Mouse (Mus musculus): ENCODE measurements at regions not wholly inside any gene's neighbourhood (a gene's known extent, or its start where the extent isn't known, plus 50 kb on each side); places are given as distances from the start of the nearest gene placed in this dataset.

DNA sequence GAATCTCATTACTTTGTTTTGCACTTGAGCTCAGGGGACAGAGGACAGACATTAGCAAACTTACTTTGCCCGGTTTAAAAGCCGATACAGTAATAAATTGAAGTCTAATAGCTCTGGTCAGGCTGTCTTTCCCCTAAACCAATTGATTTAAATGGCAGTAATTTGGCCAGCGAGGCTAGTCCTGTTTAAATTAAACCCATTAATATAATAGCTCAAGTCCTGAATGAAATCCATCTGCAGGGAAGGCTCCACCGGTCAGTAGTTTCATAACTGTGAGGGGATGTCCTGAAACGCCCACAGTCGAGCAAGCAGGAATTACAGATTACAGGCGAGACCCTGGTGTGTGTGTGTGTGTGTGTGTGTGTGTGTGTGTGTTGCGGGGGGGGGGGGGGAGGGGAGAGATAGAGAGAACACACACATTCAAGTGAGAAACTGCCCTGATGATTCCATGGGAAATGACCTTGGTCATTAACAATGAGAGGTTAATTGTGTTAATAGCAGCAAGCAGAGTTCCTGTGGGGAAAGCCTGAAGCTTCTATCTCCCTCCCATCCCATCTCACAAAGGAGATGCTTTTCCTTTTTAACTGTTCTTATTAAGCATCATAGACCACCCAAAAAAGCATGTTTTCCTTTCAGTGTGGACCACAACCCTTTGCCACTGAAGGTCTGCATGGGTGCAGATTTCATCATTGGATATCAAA, 294.0 kb upstream of the Tle4 start:
- H3K27me3 ChIP-seq (ENCODE audit: control insufficient read depth, insufficient read depth, insufficient read length) = no peaks in the 10 kb centered on the region
- no peak overlapping the region for H3K4me2 ChIP-seq (ENCODE audit: low read depth)
- H3K36me3 ChIP-seq (ENCODE audit: control insufficient read depth, insufficient read depth) = no peaks in the 10 kb centered on the region
- H3ac ChIP-seq (ENCODE audit: control insufficient read depth, insufficient read length) = no peak overlapping the region
- H3K79me2 ChIP-seq (ENCODE audit: control insufficient read depth, insufficient read depth) = no peaks in the 10 kb centered on the region
- TF ChIP-seq MYOD1 (IDR thresholded peaks at IDR 0.05; ENCODE audit: control insufficient read depth in 1 of 3, insufficient read length in 2 of 3, low read depth in 2 of 3) = no peak
- no peak for TF ChIP-seq USF1 (IDR thresholded peaks at IDR 0.05; ENCODE audit: low read depth)
- H3K4me3 ChIP-seq = no peak overlapping the region

DNA sequence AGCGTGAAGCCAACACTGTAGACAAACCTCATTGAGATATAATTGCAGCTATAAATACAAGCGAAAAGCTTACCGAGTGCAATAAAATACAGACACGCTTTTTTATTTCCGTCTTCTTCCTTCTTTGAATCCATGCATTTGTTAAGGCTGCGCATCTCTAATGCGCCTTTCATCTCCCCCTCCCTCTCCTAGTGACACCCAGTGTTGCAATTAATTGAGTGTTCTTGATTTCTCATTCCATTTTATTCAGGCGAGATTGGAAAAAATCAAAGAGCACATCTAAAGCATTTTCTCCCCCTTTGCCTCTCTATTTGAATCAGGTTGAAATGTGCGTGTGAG, 293.2 kb upstream of the Tle4 start:
- no peaks in the 10 kb centered on the region for H3K36me3 ChIP-seq (ENCODE audit: control insufficient read depth, insufficient read depth)
- H3ac ChIP-seq (ENCODE audit: control insufficient read depth, insufficient read length) = no peak overlapping the region
- H3K79me2 ChIP-seq (ENCODE audit: control insufficient read depth, insufficient read depth) = no peaks in the 10 kb centered on the region
- H3K4me3 ChIP-seq = no peak overlapping the region
- no peak for TF ChIP-seq MYOD1 (IDR thresholded peaks at IDR 0.05; ENCODE audit: control insufficient read depth in 1 of 3, insufficient read length in 2 of 3, low read depth in 2 of 3)
- no peak overlapping the region for H3K4me2 ChIP-seq (ENCODE audit: low read depth)
- H3K27me3 ChIP-seq (ENCODE audit: control insufficient read depth, insufficient read depth, insufficient read length) = no peaks in the 10 kb centered on the region

DNA sequence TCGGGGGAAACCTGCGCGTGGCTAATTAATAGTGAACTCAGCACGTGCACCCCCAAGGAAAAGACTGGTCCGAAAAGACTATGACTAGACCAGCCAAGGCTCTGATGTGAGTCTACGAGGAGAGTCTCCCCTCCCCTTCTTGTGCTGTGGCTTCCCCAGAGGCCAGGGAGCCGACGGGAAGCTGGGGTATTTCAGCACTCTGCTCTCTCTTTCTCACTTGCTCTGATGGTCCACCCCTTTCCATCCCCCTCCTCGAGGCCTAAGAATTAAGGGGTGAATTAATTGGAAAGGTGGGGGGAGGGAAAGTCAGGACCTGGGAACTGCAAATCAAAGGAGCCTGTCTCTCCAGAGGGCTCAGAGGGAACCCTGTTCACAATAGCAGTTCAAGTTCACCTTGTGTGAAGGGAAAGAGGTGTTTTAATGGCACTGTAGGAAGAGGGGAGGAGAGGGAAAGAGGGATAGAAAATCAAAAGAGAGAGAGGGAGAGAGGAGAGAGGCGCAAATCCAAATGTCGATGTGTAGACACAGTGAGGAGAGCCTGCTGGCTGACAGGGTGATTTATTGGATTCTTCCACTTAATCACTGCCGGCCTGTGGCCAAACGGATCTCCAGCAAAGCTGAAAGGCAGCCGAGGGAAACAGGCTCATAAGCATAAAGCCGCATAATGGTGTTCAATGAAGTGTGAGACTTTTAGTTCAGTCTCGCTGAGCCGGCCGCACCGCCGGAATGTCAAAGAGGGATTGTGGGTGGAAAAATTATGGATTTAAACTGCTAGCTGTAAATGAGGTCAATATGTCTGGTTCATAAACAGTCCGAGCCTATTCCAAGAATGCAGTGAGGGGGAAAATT, 292.6 kb upstream of the Tle4 start:
- Histone ChIP-seq H3K36me3 (ENCODE audit: control insufficient read depth, insufficient read depth) (no peaks in the 10 kb centered on the region), H3ac (ENCODE audit: control insufficient read depth, insufficient read length) (no peak overlapping the region), H3K79me2 (ENCODE audit: control insufficient read depth, insufficient read depth) (no peaks in the 10 kb centered on the region), H3K4me2 (ENCODE audit: low read depth) (no peak overlapping the region), H3K4me3 (no peak overlapping the region), H3K27me3 (ENCODE audit: control insufficient read depth, insufficient read depth, insufficient read length) (no peaks in the 10 kb centered on the region)
- TF ChIP-seq TCF3 (IDR thresholded peaks at IDR 0.05; ENCODE audit: insufficient read length, low read depth) = no peak
- TF ChIP-seq REST (IDR thresholded peaks at IDR 0.05; ENCODE audit: insufficient read depth, insufficient read length) = no peak
- TF ChIP-seq POLR2A (IDR thresholded peaks at IDR 0.05; ENCODE audit: insufficient read length, low read depth) = no peak
- no peak for TF ChIP-seq MYOD1 (IDR thresholded peaks at IDR 0.05; ENCODE audit: control insufficient read depth in 1 of 3, insufficient read length in 2 of 3, low read depth in 2 of 3)
- no peak for TF ChIP-seq USF1 (IDR thresholded peaks at IDR 0.05; ENCODE audit: low read depth)
- TF ChIP-seq TCF12 (IDR thresholded peaks at IDR 0.05; ENCODE audit: insufficient read depth, poor library complexity, severe bottlenecking) = no peak
- no peak for TF ChIP-seq CEBPB (IDR thresholded peaks at IDR 0.05; ENCODE audit: insufficient read depth, poor library complexity, severe bottlenecking)
- no peak for TF ChIP-seq E2F4 (IDR thresholded peaks at IDR 0.05; ENCODE audit: insufficient read depth)
- TF ChIP-seq POLR2AphosphoS2 (IDR thresholded peaks at IDR 0.05; ENCODE audit: insufficient read length, low read depth) = no peak
- no peak for TF ChIP-seq MAX (IDR thresholded peaks at IDR 0.05; ENCODE audit: low read depth)
- no peak for TF ChIP-seq MYOG (IDR thresholded peaks at IDR 0.05; ENCODE audit: control insufficient read depth in 1 of 3, insufficient read depth in 1 of 3, insufficient read length in 2 of 3, low read depth in 2 of 3)
- no peak for TF ChIP-seq SRF (IDR thresholded peaks at IDR 0.05; ENCODE audit: control insufficient read depth, insufficient read length, low read depth)

DNA sequence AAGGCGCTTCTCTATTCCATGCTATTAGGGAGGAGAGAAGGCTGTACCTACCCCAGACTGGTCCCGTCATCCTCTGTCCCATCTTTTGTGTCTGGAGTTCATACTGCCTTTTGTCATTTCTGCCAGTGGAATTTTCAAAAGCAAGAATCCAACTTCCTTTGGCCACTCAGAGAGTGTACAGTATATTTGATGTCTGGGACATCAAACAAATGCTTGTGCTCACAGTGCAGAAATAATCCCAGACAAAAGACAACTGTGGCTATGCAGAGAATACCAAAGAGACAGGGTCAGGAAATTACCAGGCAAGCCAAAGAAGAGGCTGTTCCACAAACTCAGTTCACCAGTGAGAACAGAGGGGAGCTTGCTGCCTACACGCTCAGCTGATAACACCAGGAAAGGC, 291.9 kb upstream of the Tle4 start:
- TF ChIP-seq CEBPB (IDR thresholded peaks at IDR 0.05; ENCODE audit: insufficient read depth, poor library complexity, severe bottlenecking) (no peak), REST (IDR thresholded peaks at IDR 0.05; ENCODE audit: insufficient read depth, insufficient read length) (no peak), TCF3 (IDR thresholded peaks at IDR 0.05; ENCODE audit: insufficient read length, low read depth) (no peak), TCF12 (IDR thresholded peaks at IDR 0.05; ENCODE audit: insufficient read depth, poor library complexity, severe bottlenecking) (no peak), MYOD1 (IDR thresholded peaks at IDR 0.05; ENCODE audit: control insufficient read depth in 1 of 3, insufficient read length in 2 of 3, low read depth in 2 of 3) (no peak), POLR2A (IDR thresholded peaks at IDR 0.05; ENCODE audit: insufficient read length, low read depth) (no peak), SRF (IDR thresholded peaks at IDR 0.05; ENCODE audit: control insufficient read depth, insufficient read length, low read depth) (no peak), E2F4 (IDR thresholded peaks at IDR 0.05; ENCODE audit: insufficient read depth) (no peak), POLR2AphosphoS2 (IDR thresholded peaks at IDR 0.05; ENCODE audit: insufficient read length, low read depth) (no peak), MAX (IDR thresholded peaks at IDR 0.05; ENCODE audit: low read depth) (no peak), MYOG (IDR thresholded peaks at IDR 0.05; ENCODE audit: control insufficient read depth in 1 of 3, insufficient read depth in 1 of 3, insufficient read length in 2 of 3, low read depth in 2 of 3) (no peak), USF1 (IDR thresholded peaks at IDR 0.05; ENCODE audit: low read depth) (no peak)
- no peaks in the 10 kb centered on the region for H3K79me2 ChIP-seq (ENCODE audit: control insufficient read depth, insufficient read depth)
- H3K4me2 ChIP-seq (ENCODE audit: low read depth) = no peak overlapping the region
- no peak overlapping the region for H3ac ChIP-seq (ENCODE audit: control insufficient read depth, insufficient read length)
- H3K4me3 ChIP-seq = no peak overlapping the region
- H3K27me3 ChIP-seq (ENCODE audit: control insufficient read depth, insufficient read depth, insufficient read length) = no peaks in the 10 kb centered on the region
- H3K36me3 ChIP-seq (ENCODE audit: control insufficient read depth, insufficient read depth) = no peaks in the 10 kb centered on the region

DNA sequence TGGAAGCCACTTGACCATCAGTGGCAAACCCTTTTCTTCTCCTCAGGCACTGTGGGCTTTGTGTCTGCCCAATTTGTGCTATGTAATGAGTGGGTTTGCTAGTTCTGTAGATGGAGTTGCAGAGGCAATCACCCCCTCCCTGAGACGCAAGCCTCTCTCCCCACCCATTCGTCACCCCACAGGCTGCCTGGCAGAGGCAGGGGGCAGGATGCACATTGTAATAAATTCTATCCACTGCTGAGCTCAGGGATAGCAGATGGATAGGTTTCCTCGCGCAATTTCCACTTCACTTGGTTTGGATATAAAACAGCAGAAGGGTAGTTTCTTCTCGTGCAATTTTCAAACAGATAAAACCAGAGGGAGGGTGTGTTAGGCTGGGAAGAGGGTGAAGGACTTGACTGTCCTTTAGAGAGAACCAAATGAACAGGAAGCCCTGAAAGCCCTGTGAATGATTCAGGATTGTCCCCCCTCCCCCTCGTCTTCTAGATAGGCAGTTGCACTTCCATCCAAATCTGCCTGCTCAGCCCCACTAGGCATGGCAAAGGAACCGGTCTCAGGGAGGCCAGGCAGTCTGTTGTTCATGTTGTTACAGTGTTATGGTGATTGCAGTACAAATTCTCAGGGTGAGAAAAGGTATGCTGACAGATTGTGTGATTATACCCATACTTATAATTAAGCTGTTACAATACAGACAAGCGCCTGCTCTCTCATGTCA, 286.0 kb upstream of the Tle4 start:
- H3K27me3 ChIP-seq (ENCODE audit: control insufficient read depth, insufficient read depth, insufficient read length) = no peaks in the 10 kb centered on the region
- no peaks in the 10 kb centered on the region for H3K79me2 ChIP-seq (ENCODE audit: control insufficient read depth, insufficient read depth)
- no peak overlapping the region for H3K4me2 ChIP-seq (ENCODE audit: low read depth)
- no peaks in the 10 kb centered on the region for H3K36me3 ChIP-seq (ENCODE audit: control insufficient read depth, insufficient read depth)
- TF ChIP-seq TCF3 (IDR thresholded peaks at IDR 0.05; ENCODE audit: insufficient read length, low read depth) (no peak), SRF (IDR thresholded peaks at IDR 0.05; ENCODE audit: control insufficient read depth, insufficient read length, low read depth) (no peak), POLR2A (IDR thresholded peaks at IDR 0.05; ENCODE audit: insufficient read length, low read depth) (no peak), USF1 (IDR thresholded peaks at IDR 0.05; ENCODE audit: low read depth) (no peak), MYOD1 (IDR thresholded peaks at IDR 0.05; ENCODE audit: control insufficient read depth in 1 of 3, insufficient read length in 2 of 3, low read depth in 2 of 3) (no peak), MAX (IDR thresholded peaks at IDR 0.05; ENCODE audit: low read depth) (no peak), CEBPB (IDR thresholded peaks at IDR 0.05; ENCODE audit: insufficient read depth, poor library complexity, severe bottlenecking) (no peak), E2F4 (IDR thresholded peaks at IDR 0.05; ENCODE audit: insufficient read depth) (no peak), REST (IDR thresholded peaks at IDR 0.05; ENCODE audit: insufficient read depth, insufficient read length) (no peak), POLR2AphosphoS2 (IDR thresholded peaks at IDR 0.05; ENCODE audit: insufficient read length, low read depth) (no peak), MYOG (IDR thresholded peaks at IDR 0.05; ENCODE audit: control insufficient read depth in 1 of 3, insufficient read depth in 1 of 3, insufficient read length in 2 of 3, low read depth in 2 of 3) (no peak), TCF12 (IDR thresholded peaks at IDR 0.05; ENCODE audit: insufficient read depth, poor library complexity, severe bottlenecking) (no peak)
- H3K4me3 ChIP-seq = no peak overlapping the region
- no peak overlapping the region for H3ac ChIP-seq (ENCODE audit: control insufficient read depth, insufficient read length)
